Mouse (Mus musculus) olfactory bulb, adult 2 months (tissue): ENCODE measurements around the gene Pbld2. TPM values are rescaled to one million over a fixed set of nuclear protein-coding genes. Genes with fewer than 3 reads are reported as not detected.
A peak's percentile ranks its signal among the peaks of the same experiment; 100 is the strongest.

Source experiments
- H3K27ac ChIP-seq: fragments of 200-500 bp; 2 replicates; pipeline ENCODE4 v1.5.1; 2012; ENCODE audit warnings: low read depth, low read length; ENCODE audit not compliant: insufficient read depth
- H3K4me1 ChIP-seq: fragments of 200-500 bp; 2 replicates; pipeline ENCODE4 v1.6.1; 2012; ENCODE audit warnings: low read length; ENCODE audit not compliant: control insufficient read depth, insufficient read depth
- H3K4me3 ChIP-seq: fragments of 200-500 bp; 2 replicates; pipeline ENCODE4 v1.5.1; 2012; ENCODE audit warnings: mild to moderate bottlenecking, low read depth, low read length, moderate library complexity; ENCODE audit not compliant: insufficient read depth
- CTCF ChIP-seq: fragments of 200-500 bp; IDR thresholded peaks from 2 replicates; pipeline ENCODE4 v1.5.1; 2012; ENCODE audit warnings: low read depth, mild to moderate bottlenecking, low read length, moderate library complexity; ENCODE audit not compliant: insufficient read depth
- POLR2A ChIP-seq: fragments of 200-500 bp; IDR thresholded peaks from 2 replicates; pipeline ENCODE4 v1.6.1; 2012; ENCODE audit warnings: mild to moderate bottlenecking, low read depth, low read length, moderate library complexity; ENCODE audit not compliant: insufficient read depth
- WGBS: fragments of 180-500 bp; shearing (Covaris S2); methylation state at CpG from one replicate; pipeline ENCODE4 v1.1.7; 2018; 5-methylcytosine and 5-hydroxymethylcytosine counted together
- polyA plus RNA-seq: library from polyadenylated mRNA; stranded (reverse); fragments of >200 nt; gene quantifications from 2 replicates; pipeline ENCODE4 v1.2.4, GENCODE M21; 2012; ENCODE audit warnings: low replicate concordance; ENCODE audit not compliant: missing spikeins, insufficient read depth, insufficient read length

Pbld2 gene
- polyA plus RNA-seq, 1 experiment, result not detected

DNA sequence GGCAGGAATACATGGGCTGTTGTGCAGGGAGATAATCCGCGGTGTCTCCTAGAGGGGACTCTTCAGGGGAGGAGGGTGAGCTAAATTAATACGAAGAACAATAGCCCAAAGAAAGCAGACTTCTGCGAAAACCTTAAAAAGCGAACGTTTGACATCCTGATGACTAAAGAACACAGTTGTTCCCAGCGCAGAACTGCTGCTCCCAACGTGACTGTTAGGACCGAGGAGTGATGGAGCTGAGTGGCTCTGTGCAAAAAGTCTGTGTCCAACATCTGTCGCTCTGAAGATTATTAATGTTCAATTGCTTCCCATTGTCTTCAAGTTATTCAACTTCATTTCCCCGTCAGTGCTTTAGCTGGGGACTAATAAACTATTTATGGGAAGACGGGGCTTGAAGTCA, 74.1 kb downstream of the Pbld2 start:
- Histone ChIP-seq H3K4me1 (peaks cover 5% of the 10 kb centered on the region; the same call in 1 of the 2 replicates), H3K27ac (no peak overlapping the region), H3K4me3 (no peak overlapping the region)
- TF ChIP-seq CTCF, result no peak
- no peak for TF ChIP-seq POLR2A
- WGBS, result 66% methylated on average over 12 of the region's 12 CpGs

DNA sequence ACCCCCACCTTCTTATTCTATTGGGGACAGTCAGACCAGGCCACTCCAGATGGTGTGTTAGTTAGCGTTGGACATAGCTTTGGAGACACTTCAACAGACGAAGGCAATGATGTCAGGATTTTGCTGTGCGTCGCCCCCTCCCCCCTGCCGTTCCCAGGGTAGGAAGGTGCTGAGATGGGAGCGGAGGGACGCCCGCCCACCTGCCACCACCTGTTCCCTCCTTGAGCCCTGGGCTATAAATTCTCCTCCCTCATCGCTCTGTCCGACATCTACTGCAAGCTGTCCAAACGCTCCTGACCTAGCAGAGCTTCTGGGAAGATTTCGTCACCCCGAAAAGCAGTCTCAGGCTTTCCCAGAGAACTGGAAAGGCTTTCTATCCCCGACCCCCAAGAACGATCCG, 75.4 kb downstream of the Pbld2 start, which contains the start of gene Atoh7:
TSS of gene Atoh7 (plus strand) at position 131 of the 400 bp plus-strand sequence.
- H3K4me3 ChIP-seq, result peak within 1 kb of the TSS; percentile 67
- H3K27ac ChIP-seq, result no peak within 1 kb of the TSS
- 25% methylated on average over 16 of the region's 16 CpGs for WGBS
- H3K4me1 ChIP-seq, result peaks cover 5% of the 10 kb centered on the region; the same call in 1 of the 2 replicates
- TF ChIP-seq POLR2A (no peak), CTCF (no peak)

DNA sequence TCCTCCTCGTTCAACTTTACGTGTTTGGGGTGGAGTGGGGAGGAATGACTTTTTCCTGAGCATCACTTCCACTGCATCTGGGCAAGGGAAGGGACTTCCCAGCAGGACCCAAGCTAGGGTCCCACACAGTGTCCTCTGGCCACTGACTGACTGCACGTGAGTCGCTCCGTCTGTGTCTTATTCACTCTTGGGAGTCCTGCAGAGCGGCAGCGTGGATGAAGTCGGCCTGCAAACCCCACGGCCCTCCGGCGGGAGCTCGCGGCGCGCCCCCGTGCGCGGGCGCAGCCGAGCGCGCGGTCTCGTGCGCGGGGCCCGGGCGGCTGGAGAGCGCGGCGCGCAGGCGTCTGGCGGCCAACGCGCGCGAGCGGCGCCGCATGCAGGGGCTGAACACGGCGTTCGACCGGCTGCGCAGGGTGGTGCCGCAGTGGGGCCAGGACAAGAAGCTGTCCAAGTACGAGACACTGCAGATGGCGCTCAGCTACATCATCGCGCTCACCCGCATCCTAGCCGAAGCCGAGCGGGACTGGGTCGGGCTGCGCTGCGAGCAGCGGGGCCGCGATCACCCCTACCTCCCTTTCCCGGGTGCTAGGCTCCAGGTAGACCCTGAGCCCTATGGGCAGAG, 75.9 kb downstream of the Pbld2 start:
- H3K27ac ChIP-seq, result no peak overlapping the region

DNA sequence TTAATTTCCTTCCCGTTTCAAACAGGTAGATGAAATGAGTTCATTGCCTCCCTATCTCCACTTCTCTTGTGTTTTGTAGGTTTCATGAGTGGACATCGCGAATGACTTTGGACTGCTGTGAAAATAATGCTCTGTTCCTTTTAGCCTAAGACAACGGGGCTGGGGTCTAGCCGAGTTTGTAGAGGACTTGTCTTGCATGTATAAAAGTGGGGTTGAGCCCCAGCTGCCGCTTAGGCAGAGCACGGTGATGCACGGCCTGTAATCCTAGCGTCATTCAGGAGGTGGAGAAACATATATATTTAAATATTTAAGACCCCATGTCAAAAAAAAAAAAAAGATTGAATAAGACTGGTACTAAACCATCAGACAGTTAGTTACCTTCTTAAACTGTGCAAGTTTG, 76.5 kb downstream of the Pbld2 start:
- TF ChIP-seq CTCF, result no peak
- no peak for TF ChIP-seq POLR2A
- Histone ChIP-seq H3K4me3 (peak overlapping the region; percentile 67), H3K27ac (no peak overlapping the region), H3K4me1 (peaks cover 5% of the 10 kb centered on the region; the same call in 1 of the 2 replicates)
- 12% methylated on average over 9 of the region's 9 CpGs for WGBS

More for the DNA sequence above, 75.9 kb downstream of the Pbld2 start:
- peaks cover 5% of the 10 kb centered on the region; the same call in 1 of the 2 replicates for H3K4me1 ChIP-seq
- TF ChIP-seq CTCF, result no peak
- TF ChIP-seq POLR2A, result peak; percentile 58
- H3K4me3 ChIP-seq, result peak overlapping the region; percentile 67
- WGBS, result under 1% methylated on average over 62 of the region's 62 CpGs

Other genes with a start within 250 kb of the Pbld2 start
- gene Ccar1, start 232.0 kb upstream of the Pbld2 start, polyA plus RNA-seq, result 78.8 TPM in 1 of 2 replicates, not detected in the other
- gene Tet1, start 115.3 kb upstream of the Pbld2 start, polyA plus RNA-seq, result not detected in 2 replicates
- not detected in 2 replicates for gene Slc25a16, start 103.7 kb upstream of the Pbld2 start, polyA plus RNA-seq
- not detected in 2 replicates for gene Dna2, start 77.3 kb upstream of the Pbld2 start, polyA plus RNA-seq
- not detected in 2 replicates for gene Rufy2, start 44.1 kb upstream of the Pbld2 start, polyA plus RNA-seq
- 251 TPM in 1 of 2 replicates, not detected in the other for gene Hnrnph3, start 98 bp upstream of the Pbld2 start, polyA plus RNA-seq
- not detected in 2 replicates for gene Pbld1, start 35.8 kb downstream of the Pbld2 start, polyA plus RNA-seq
- not detected in 2 replicates for gene Atoh7, start 75.3 kb downstream of the Pbld2 start, polyA plus RNA-seq
- not detected in 2 replicates for gene Mypn, start 179.6 kb downstream of the Pbld2 start, polyA plus RNA-seq
- gene Herc4, start 219.5 kb downstream of the Pbld2 start, polyA plus RNA-seq, result not detected in 2 replicates